Mouse (Mus musculus) spleen, adult 2 months (tissue): ENCODE results near the gene Gm20517.

ENCODE experiments used
- CTCF ChIP-seq: fragments of 200-500 bp; IDR thresholded peaks from 2 replicates; pipeline ENCODE4 v1.5.1; 2011; ENCODE audit warnings: mild to moderate bottlenecking, inconsistent platforms; ENCODE audit not compliant: insufficient read depth, insufficient read length, insufficient replicate concordance; ENCODE audit errors: extremely low read depth
- POLR2A ChIP-seq: fragments of 200-500 bp; IDR thresholded peaks from 2 replicates; pipeline ENCODE4 v1.6.1; 2011; ENCODE audit warnings: low read depth, low read length, inconsistent platforms

DNA sequence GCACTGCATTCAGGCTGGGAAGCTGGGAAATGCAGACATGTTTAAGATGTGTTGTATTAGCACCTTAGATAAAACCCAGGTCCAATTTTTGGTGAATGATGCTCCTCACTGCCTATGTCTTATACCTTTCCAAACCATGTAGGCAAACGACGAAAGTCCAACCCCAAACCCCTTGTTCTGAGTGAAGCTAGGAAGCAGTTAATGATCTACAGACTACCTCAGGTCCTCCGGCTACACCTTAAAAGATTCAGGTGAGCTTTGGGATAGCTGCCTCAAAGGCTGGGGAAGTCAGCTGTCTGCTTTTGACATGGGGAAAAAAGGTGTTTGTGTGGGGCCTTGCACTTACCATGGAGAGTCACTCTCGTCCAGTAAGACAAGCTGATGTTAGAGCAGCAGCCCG, 67.3 kb downstream of the Gm20517 start:
- no peak for TF ChIP-seq CTCF
- TF ChIP-seq POLR2A, result no peak
